Mouse (Mus musculus) intestine, embryonic 16.5 days (tissue): Measurements from ENCODE around the gene 2310011J03Rik. TPM values are rescaled to one million over a fixed set of nuclear protein-coding genes. Genes with fewer than 3 reads are reported as not detected.

Experiments
- ATAC-seq: fragments of 200-750 bp; cut with Nextera tagmentation; 2 replicates; pipeline ENCODE4 v1.8.0; 2017; ENCODE audit warnings: moderate TSS enrichment, moderate library complexity
- H3K27ac ChIP-seq: fragments of 300-500 bp; sonication (generic); 2 replicates; pipeline ENCODE4 v1.5.1; 2014; ENCODE audit warnings: mild to moderate bottlenecking, low read length
- H3K27me3 ChIP-seq: fragments of 300-500 bp; sonication (generic); replicated peaks from 2 replicates; pipeline ENCODE4 v1.6.1; 2014; ENCODE audit warnings: low read length, control low read depth, mixed read lengths; ENCODE audit not compliant: control insufficient read depth, insufficient read depth
- H3K36me3 ChIP-seq: fragments of 300-500 bp; sonication (generic); 2 replicates; pipeline ENCODE4 v1.6.1; 2014; ENCODE audit warnings: low read length, control low read depth; ENCODE audit not compliant: control insufficient read depth, insufficient read depth
- H3K4me1 ChIP-seq: fragments of 300-500 bp; sonication (generic); 2 replicates; pipeline ENCODE4 v1.6.1; 2014; ENCODE audit warnings: low read length, control low read depth, mixed read lengths; ENCODE audit not compliant: control insufficient read depth, insufficient read depth
- H3K4me2 ChIP-seq: fragments of 300-500 bp; sonication (generic); 2 replicates; pipeline ENCODE4 v1.6.1; 2014; ENCODE audit warnings: low read depth, low read length, control low read depth
- H3K4me3 ChIP-seq: fragments of 300-500 bp; sonication (generic); 2 replicates; pipeline ENCODE4 v1.5.1; 2014; ENCODE audit warnings: mild to moderate bottlenecking, low read length
- H3K9ac ChIP-seq: fragments of 300-500 bp; sonication (generic); 2 replicates; pipeline ENCODE4 v1.6.1; 2014; ENCODE audit warnings: low read depth, low read length
- H3K9me3 ChIP-seq: fragments of 300-500 bp; sonication (generic); 2 replicates; pipeline ENCODE4 v1.6.1; 2016; ENCODE audit warnings: low read length, control low read depth; ENCODE audit not compliant: control insufficient read depth
- WGBS: fragments of 180-500 bp; shearing (Covaris S2); extraction: QIAGEN DNeasy Blood & Tissue Kit; methylation state at CpG from one replicate; pipeline ENCODE4 v1.1.7; 2014; 5-methylcytosine and 5-hydroxymethylcytosine counted together
- polyA plus RNA-seq: library from polyadenylated mRNA; unstranded; fragments of >200 nt; fragmentation: Nextera tagmentation; extraction: Ambion mirVana; gene quantifications from 2 replicates; pipeline ENCODE4 v1.2.1, GENCODE M21; 2015

Gene 2310011J03Rik
- polyA plus RNA-seq, 1 experiment from 2014 or later = 64.3 TPM

DNA sequence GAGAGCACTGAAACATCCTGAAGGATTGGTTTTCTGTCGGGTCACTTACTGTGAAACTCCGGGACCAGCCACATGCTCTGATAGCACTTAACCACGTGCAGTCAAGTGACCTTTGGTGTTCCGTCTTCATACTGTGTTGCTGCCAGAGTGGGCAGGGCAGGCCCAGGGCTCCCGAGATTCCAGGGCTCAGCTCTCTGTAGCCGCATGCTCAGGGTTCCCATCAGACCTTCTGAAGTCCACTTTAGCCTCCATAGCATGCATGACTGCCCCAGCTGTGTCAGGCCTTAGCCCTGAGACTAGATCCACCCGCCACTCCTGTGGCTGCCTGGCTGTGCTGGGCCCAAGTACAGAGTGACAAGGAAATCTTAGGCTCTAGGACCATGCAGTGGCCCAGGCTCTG lies 39.0 kb downstream of the 2310011J03Rik start:
- H3K4me1 ChIP-seq = peaks cover 11% of the 10 kb centered on the region; the same call in 1 of the 2 replicates
- H3K27me3 ChIP-seq = no peaks in the 10 kb centered on the region
- peak; percentile 61 for ATAC-seq
- H3K9ac ChIP-seq = peak overlapping the region; percentile 42
- no peak overlapping the region for H3K4me2 ChIP-seq
- peak overlapping the region; percentile 69 for H3K27ac ChIP-seq
- no peak overlapping the region for H3K4me3 ChIP-seq
- 75% methylated on average over 7 of the region's 7 CpGs for WGBS
- peaks cover 46% of the 10 kb centered on the region for H3K36me3 ChIP-seq
- no peaks in the 10 kb centered on the region for H3K9me3 ChIP-seq

DNA sequence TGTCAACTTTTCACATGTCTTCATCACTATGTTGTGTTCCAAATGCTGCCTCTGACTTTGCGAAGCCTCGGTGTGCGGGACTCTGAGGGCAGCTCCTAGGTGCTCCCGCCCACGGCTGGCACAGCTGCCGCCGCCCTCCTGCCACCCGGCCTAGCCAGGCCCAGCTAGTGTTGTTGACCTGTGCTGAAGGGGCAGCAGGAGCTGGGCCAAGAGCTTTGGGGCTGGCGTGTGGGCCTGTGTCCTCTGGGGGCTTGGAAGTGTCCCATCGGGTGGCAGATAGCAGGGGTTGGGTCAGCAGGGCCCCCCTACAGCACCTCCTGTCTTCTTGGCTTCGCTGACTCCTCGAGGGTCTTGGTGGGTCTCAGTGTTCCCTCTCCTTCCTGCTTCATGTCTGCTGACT lies 41.1 kb downstream of the 2310011J03Rik start:
- H3K36me3 ChIP-seq = peaks cover 41% of the 10 kb centered on the region
- H3K9ac ChIP-seq = no peak overlapping the region
- no peak overlapping the region for H3K4me2 ChIP-seq
- no peak overlapping the region for H3K27ac ChIP-seq
- 91% methylated on average over 12 of the region's 12 CpGs for WGBS
- no peaks in the 10 kb centered on the region for H3K27me3 ChIP-seq
- H3K4me1 ChIP-seq = peaks cover 14% of the 10 kb centered on the region; the same call in 1 of the 2 replicates
- ATAC-seq = no peak
- H3K4me3 ChIP-seq = no peak overlapping the region
- no peaks in the 10 kb centered on the region for H3K9me3 ChIP-seq

DNA sequence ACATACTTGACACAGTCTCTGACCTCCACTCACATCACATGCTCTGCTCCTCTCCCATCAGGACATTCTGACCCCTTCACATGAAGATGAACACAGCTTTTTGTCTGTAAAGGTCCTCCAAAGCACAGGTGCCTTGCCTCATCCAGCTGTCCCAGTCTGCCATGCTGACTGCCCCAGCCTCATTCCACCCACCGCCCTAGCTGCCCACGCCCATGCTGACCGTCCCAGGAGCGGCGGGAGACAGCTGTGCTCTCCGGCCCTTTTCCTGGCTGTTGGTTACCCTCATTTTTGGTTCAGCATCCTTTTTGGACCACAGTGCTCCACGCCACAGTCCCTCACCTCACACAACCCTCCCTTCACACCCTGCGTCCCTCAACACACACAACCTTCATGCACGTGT lies 41.9 kb downstream of the 2310011J03Rik start:
- Histone ChIP-seq H3K4me3 (no peak overlapping the region), H3K27ac (no peak overlapping the region), H3K9me3 (no peaks in the 10 kb centered on the region), H3K27me3 (no peaks in the 10 kb centered on the region), H3K9ac (no peak overlapping the region), H3K4me1 (peaks cover 14% of the 10 kb centered on the region; the same call in 1 of the 2 replicates), H3K4me2 (no peak overlapping the region), H3K36me3 (peaks cover 36% of the 10 kb centered on the region)
- no peak for ATAC-seq
- 90% methylated on average over 9 of the region's 9 CpGs for WGBS

DNA sequence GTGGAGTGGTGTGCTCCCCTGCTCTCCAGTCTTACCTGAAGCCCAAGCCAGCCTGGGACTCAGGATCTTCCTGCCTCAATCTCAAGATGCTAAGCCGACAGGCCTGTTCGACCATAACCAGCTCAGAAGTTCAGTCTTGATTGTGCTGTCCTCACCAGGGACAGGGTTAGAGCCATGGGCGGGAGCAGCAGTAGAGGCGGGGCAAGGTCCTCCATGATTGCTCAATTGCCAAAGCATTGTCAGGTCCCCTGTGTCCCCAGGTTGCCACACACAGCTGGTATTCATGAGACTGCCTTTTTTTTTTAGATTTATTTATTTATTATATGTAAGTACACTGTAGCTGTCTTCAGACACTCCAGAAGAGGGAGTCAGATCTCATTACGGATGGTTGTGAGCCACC lies 44.1 kb downstream of the 2310011J03Rik start:
- peak; percentile 30; the same call in 1 of the 2 replicates for ATAC-seq

DNA sequence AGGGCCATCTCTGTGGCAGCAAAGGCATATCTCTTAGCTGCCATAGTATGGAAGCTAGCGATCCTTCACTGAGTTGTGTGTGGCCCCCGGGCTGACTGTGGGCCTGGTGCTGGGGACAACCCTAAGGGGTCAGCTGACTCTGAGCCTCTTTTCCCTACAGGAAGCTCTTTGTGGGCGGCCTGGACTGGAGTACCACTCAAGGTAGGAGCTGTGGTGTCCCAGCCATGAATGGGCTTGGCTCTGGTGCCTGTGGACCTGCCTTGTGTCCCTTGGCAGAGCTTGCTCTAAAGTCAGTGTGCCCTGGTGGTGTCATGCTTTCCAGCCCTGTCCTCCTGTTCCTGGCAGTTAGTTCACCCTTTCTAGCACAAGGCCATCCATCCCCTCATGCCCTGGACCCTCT lies 46.5 kb downstream of the 2310011J03Rik start:
- WGBS = 88% methylated on average over 3 of the region's 3 CpGs
- no peak overlapping the region for H3K9ac ChIP-seq
- H3K27ac ChIP-seq = 0 out of 2 replicates have a peak overlapping the region, but pooled peaks have one; percentile 0
- no peak for ATAC-seq
- H3K9me3 ChIP-seq = no peaks in the 10 kb centered on the region
- H3K4me3 ChIP-seq = no peak overlapping the region
- peaks cover 31% of the 10 kb centered on the region for H3K4me1 ChIP-seq
- no peak overlapping the region for H3K4me2 ChIP-seq
- peaks cover 25% of the 10 kb centered on the region for H3K36me3 ChIP-seq
- no peaks in the 10 kb centered on the region for H3K27me3 ChIP-seq

More for the DNA sequence above, 44.1 kb downstream of the 2310011J03Rik start:
- WGBS = 66% methylated on average over 5 of the region's 5 CpGs
- H3K4me1 ChIP-seq = peaks cover 17% of the 10 kb centered on the region
- no peaks in the 10 kb centered on the region for H3K27me3 ChIP-seq
- no peak overlapping the region for H3K4me2 ChIP-seq
- H3K36me3 ChIP-seq = peaks cover 34% of the 10 kb centered on the region
- H3K4me3 ChIP-seq = no peak overlapping the region
- H3K9ac ChIP-seq = no peak overlapping the region
- no peak overlapping the region for H3K27ac ChIP-seq
- H3K9me3 ChIP-seq = no peaks in the 10 kb centered on the region

DNA sequence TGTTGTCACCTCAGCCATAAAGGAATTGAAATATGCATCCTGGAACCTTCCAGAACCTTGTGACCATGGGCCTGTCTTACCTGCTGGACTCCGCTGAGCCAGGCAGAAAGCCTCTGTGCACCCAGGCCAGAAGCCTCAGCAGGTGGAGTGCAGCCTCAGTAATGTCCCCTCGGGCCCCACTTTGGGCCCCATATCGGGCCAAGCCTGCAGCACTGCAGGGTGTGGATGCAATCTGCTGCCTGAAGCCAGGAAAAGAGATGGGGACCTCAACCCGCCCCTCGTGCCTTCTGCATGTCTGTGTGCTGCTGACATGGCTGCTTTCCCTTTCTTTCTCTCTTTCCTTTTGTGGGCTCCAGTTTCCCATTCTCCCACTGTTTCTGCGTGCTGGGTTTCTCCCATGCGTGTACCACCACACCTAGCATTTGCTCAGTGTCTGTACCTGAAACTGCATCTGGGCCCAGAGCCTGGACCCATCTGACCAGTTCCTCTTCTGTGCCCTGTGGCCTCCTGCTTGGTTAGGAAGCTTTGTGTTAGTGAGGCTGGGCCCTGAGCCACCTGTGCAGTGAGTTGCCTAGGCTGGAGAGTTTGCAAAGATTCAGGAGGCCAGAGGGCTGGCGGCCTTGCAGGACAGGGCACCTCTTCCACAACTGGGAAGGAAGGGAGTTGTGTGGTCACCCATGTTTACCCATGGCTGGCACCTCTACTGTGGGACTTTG lies 48.3 kb downstream of the 2310011J03Rik start:
- no peak overlapping the region for H3K4me3 ChIP-seq
- H3K9ac ChIP-seq = peak overlapping the region; percentile 65
- no peaks in the 10 kb centered on the region for H3K27me3 ChIP-seq
- peaks cover 45% of the 10 kb centered on the region for H3K4me1 ChIP-seq
- no peaks in the 10 kb centered on the region for H3K9me3 ChIP-seq
- H3K36me3 ChIP-seq = peaks cover 9% of the 10 kb centered on the region
- ATAC-seq = peak; percentile 61
- 0 out of 2 replicates have a peak overlapping the region, but pooled peaks have one; percentile 23 for H3K4me2 ChIP-seq
- H3K27ac ChIP-seq = peak overlapping the region; percentile 83
- 78% methylated on average over 8 of the region's 8 CpGs for WGBS

DNA sequence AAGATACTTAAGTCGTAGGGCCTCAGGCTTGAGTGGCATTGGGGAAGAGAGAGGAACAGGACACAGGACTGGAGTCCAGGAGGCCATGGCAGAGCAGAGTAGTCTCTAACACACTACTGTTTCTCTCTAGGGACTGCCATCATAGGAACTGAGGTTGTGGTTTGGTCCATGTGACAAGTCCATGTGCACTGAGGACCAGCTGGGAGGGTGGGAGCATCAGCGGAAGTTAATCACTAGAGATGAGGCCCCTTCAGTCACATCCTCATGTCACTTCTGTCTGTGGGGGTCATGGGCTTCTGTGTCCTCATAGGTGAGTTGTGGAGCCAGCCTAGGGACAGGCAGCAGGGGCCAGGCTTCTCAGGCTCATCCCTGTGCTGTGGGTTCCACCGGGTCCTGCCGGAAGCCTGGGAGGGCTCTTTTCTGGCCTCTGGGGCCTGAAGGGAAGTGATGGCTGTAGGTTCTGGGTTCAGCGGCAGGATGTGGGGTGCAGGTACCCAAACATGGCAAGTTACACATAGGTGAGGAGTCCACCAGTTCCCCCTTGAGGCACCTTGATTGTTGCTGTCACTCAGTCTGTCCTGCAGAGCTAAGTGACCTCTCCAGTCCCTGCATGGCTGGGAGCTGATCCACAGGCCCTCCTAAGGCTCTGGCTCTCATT lies 49.0 kb downstream of the 2310011J03Rik start:
- H3K9ac ChIP-seq = peak overlapping the region; percentile 65; the same call in 1 of the 2 replicates
- 83% methylated on average over 5 of the region's 5 CpGs for WGBS
- peak; percentile 21 for ATAC-seq
- H3K4me2 ChIP-seq = peak overlapping the region; percentile 34
- peaks cover 9% of the 10 kb centered on the region for H3K36me3 ChIP-seq
- no peaks in the 10 kb centered on the region for H3K9me3 ChIP-seq
- no peak overlapping the region for H3K4me3 ChIP-seq
- H3K4me1 ChIP-seq = peaks cover 52% of the 10 kb centered on the region
- H3K27me3 ChIP-seq = no peaks in the 10 kb centered on the region
- peak overlapping the region; percentile 83 for H3K27ac ChIP-seq

DNA sequence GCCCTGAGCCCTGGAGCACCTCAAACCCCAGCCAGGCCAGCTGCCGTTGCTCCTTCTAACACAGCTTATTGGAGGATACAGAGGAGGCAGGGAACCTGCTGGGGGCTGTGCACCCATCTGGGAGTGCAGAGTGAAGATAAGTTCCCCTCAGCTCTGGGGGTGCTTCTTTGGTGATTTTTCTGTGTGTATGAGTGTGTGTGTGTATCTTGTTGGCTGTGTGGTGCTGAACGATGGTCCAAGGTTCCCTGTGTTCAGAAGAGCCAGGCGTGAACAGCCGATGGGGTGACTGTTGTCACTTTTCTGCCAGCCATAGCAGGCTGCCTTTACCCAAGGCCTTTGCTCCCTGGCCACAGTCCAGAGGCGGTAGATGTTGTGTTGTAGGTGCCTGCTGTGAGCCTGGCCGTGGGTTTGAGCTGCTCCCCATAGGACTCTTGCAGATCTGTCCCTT lies 49.6 kb downstream of the 2310011J03Rik start:
- no peaks in the 10 kb centered on the region for H3K27me3 ChIP-seq
- peak overlapping the region; percentile 34 for H3K4me2 ChIP-seq
- peaks cover 54% of the 10 kb centered on the region for H3K4me1 ChIP-seq
- ATAC-seq = peak; percentile 38
- H3K9me3 ChIP-seq = no peaks in the 10 kb centered on the region
- H3K36me3 ChIP-seq = peaks cover 5% of the 10 kb centered on the region; the same call in 1 of the 2 replicates
- WGBS = 65% methylated on average over 6 of the region's 6 CpGs
- peak overlapping the region; percentile 83 for H3K27ac ChIP-seq
- H3K9ac ChIP-seq = peak overlapping the region; percentile 65
- 0 out of 2 replicates have a peak overlapping the region, but pooled peaks have one; percentile 8 for H3K4me3 ChIP-seq

DNA sequence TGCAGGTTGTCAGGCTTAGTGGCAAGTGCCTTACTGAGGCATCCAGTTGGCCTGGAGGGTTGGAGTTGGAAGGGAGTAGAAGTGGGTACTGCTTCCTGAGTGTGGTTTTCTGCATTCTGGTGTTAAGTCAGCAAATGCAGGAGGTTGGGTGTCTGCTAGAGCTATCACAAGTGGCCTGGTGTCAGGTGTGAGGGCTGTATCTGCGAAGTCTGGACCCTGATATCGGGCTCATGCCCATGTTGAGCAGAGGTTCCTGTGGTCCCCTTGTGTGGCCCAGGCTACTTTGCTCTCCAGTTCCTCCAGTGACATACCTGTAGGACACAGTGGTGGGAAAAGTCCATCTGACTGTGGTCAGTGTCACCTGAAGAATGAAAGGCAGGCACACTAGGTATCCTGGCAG lies 50.2 kb downstream of the 2310011J03Rik start:
- ATAC-seq = no peak
- Histone ChIP-seq H3K27me3 (no peaks in the 10 kb centered on the region), H3K4me3 (no peak overlapping the region), H3K4me2 (peak overlapping the region; percentile 34), H3K36me3 (peaks cover 5% of the 10 kb centered on the region; the same call in 1 of the 2 replicates), H3K27ac (peak overlapping the region; percentile 83), H3K9me3 (no peaks in the 10 kb centered on the region), H3K4me1 (peaks cover 55% of the 10 kb centered on the region), H3K9ac (peak overlapping the region; percentile 65)
- 90% methylated on average over 2 of the region's 2 CpGs for WGBS
